Mouse (Mus musculus) embryonic facial prominence, embryonic 13.5 days (tissue): Measurements from ENCODE around the gene Naa20. TPM values are rescaled to one million over a fixed set of nuclear protein-coding genes. Genes with fewer than 3 reads are reported as not detected.

Source experiments
- ATAC-seq: fragments of 200-750 bp; cut with Nextera tagmentation; 2 replicates; pipeline ENCODE4 v1.8.0; 2017; ENCODE audit warnings: low read depth; ENCODE audit not compliant: insufficient number of reproducible peaks, insufficient read depth, low FRiP score, low TSS enrichment
- H3K27ac ChIP-seq: fragments of 300-500 bp; sonication (generic); 2 replicates; pipeline ENCODE4 v1.5.1; 2015; ENCODE audit warnings: moderate library complexity, mild to moderate bottlenecking, inconsistent platforms
- H3K27me3 ChIP-seq: fragments of 300-500 bp; sonication (generic); 2 replicates; pipeline ENCODE4 v1.6.1; 2015; ENCODE audit warnings: mild to moderate bottlenecking, inconsistent platforms
- H3K36me3 ChIP-seq: fragments of 300-500 bp; sonication (generic); 2 replicates; pipeline ENCODE4 v1.6.1; 2015; ENCODE audit warnings: mild to moderate bottlenecking, inconsistent platforms
- H3K4me1 ChIP-seq: fragments of 300-500 bp; sonication (generic); 2 replicates; pipeline ENCODE4 v1.6.1; 2015; ENCODE audit warnings: inconsistent platforms
- H3K4me2 ChIP-seq: fragments of 300-500 bp; sonication (generic); 2 replicates; pipeline ENCODE4 v1.6.1; 2015; ENCODE audit warnings: moderate library complexity, mild to moderate bottlenecking, inconsistent platforms
- H3K4me3 ChIP-seq: fragments of 300-500 bp; sonication (generic); 2 replicates; pipeline ENCODE4 v1.5.1; 2015; ENCODE audit warnings: mild to moderate bottlenecking, inconsistent platforms
- H3K9ac ChIP-seq: fragments of 300-500 bp; sonication (generic); 2 replicates; pipeline ENCODE4 v1.6.1; 2015; ENCODE audit warnings: mild to moderate bottlenecking, inconsistent platforms
- H3K9me3 ChIP-seq: fragments of 300-500 bp; sonication (generic); 2 replicates; pipeline ENCODE4 v1.6.1; 2016; ENCODE audit warnings: inconsistent platforms
- WGBS: fragments of 180-500 bp; shearing (Covaris S2); methylation state at CpG from one replicate; pipeline ENCODE4 v1.1.7; 2015; ENCODE audit warnings: mixed read lengths; 5-methylcytosine and 5-hydroxymethylcytosine counted together
- polyA plus RNA-seq: library from polyadenylated mRNA; unstranded; fragments of >200 nt; fragmentation: Nextera tagmentation; extraction: Ambion mirVana; gene quantifications from 2 replicates; pipeline ENCODE4 v1.2.1, GENCODE M21; 2015

Gene Naa20
- 168 and 193 TPM in 2 replicates for polyA plus RNA-seq

DNA sequence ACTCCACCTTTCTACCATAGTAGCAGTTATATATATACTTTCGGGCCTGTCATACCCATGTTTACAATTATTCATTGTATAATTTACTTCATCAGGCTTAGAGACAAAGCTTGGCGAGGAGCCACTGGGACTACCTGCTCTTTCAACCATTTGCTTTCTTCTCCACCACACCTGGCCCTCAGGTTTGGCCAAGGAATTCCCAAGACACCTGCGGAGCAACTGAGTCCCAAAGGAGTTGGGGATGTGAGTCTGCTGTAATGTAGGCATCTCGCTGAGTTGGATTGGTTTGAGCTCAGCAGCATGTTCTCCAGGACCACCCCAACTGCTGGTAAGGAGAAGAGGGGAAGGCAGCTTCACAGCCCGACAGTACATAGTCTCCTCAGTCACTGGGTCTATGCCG is at the start of gene Naa20:
Gene Naa20, plus strand, starts transcription at position 239 of the 400 bp plus-strand sequence.
- WGBS = 88% methylated on average over 6 of the region's 6 CpGs
- H3K27ac ChIP-seq = no peak within 1 kb of the TSS
- H3K4me2 ChIP-seq = peak within 1 kb of the TSS; percentile 70
- H3K27me3 ChIP-seq = no peaks in the 10 kb centered on the region
- peak within 1 kb of the TSS; percentile 99 for H3K4me3 ChIP-seq
- H3K4me1 ChIP-seq = peaks cover 20% of the 10 kb centered on the region
- no peaks in the 10 kb centered on the region for H3K9me3 ChIP-seq
- peaks cover 5% of the 10 kb centered on the region; the same call in 1 of the 2 replicates for H3K36me3 ChIP-seq
- no peak for ATAC-seq
- H3K9ac ChIP-seq = peak within 1 kb of the TSS; percentile 98

DNA sequence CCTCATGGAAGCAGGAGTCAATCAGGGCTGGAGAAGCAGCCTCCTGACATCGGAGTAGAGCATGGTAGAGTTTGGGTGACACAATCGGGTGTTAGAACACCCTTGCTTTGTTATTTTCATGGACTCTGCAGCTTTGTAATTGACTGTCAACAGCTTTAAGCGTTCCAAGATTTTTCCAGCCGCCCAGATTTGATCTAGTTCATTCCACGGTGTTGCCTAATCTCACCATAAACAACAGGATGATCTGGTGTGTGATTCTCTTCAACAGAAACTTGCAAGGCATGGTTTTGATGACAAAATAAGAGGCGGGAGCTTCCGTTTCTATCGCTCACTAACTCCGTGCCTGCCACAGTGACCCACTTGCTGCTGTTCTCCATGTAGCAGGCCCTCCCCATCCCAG is 46.1 kb upstream of the Naa20 start:
- Histone ChIP-seq H3K4me2 (no peak overlapping the region), H3K27ac (0 out of 2 replicates have a peak overlapping the region, but pooled peaks have one; percentile 28), H3K9ac (no peak overlapping the region), H3K9me3 (no peaks in the 10 kb centered on the region), H3K4me1 (peaks cover 43% of the 10 kb centered on the region), H3K27me3 (no peaks in the 10 kb centered on the region), H3K36me3 (no peaks in the 10 kb centered on the region), H3K4me3 (no peak overlapping the region)
- ATAC-seq = no peak
- WGBS = 81% methylated on average over 9 of the region's 9 CpGs

DNA sequence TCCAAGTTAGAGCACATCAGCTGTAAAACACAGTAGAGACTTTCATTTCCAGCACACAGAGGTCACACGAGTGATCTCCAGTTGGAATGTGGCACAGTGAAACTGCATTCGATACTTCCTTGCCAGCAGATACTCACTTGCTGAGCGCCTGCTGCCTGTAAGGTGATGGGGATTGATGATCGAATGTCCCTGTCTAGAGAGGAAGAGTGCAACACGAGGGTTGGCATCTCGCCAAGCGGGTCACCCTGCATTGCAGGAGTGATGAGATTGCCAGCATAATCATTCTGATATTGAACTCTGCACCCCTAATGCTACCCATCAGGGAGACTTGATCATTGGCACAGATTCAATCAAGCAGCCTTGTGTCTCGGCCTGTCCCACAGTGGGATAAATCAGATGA is 44.0 kb upstream of the Naa20 start:
- no peak overlapping the region for H3K9ac ChIP-seq

DNA sequence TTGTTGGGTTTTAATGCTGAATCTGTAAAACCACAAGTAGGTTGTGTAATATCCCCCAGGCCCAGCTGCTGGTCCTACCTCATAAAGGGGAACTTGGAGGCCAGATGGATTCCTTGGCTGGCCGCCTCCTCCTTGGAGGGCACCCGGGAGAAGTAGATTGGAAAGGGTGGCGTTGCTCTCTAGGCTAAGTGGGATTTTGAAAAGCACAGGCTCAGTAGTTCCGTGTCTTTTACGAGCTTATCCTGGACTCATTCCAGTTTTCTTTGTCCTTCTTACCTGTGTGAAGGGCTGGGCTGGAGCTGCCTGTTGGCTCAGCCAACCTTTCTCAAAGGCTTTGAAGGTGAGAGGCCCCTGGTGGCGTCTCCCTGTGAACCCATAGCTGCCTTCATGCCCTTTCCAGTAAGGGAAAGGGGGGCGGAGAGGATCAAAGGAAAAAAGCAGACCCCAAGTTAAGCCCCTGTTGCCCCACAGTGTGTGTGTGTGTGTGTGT is 42.4 kb upstream of the Naa20 start:
- Histone ChIP-seq H3K27me3 (no peaks in the 10 kb centered on the region), H3K9ac (peak overlapping the region; percentile 59), H3K4me3 (peak overlapping the region; percentile 59), H3K4me1 (peaks cover 61% of the 10 kb centered on the region), H3K9me3 (no peaks in the 10 kb centered on the region), H3K4me2 (peak overlapping the region; percentile 80), H3K27ac (peak overlapping the region; percentile 99), H3K36me3 (peaks cover 4% of the 10 kb centered on the region; the same call in 1 of the 2 replicates)
- 8% methylated on average over 7 of the region's 7 CpGs for WGBS
- peak; percentile 21 for ATAC-seq

More for the DNA sequence above, 44.0 kb upstream of the Naa20 start:
- no peak for ATAC-seq
- H3K4me1 ChIP-seq = peaks cover 44% of the 10 kb centered on the region
- H3K27ac ChIP-seq = no peak overlapping the region; the same call in 1 of the 2 replicates
- H3K4me3 ChIP-seq = no peak overlapping the region
- WGBS = 72% methylated on average over 8 of the region's 8 CpGs
- H3K27me3 ChIP-seq = no peaks in the 10 kb centered on the region
- H3K9me3 ChIP-seq = no peaks in the 10 kb centered on the region
- no peak overlapping the region for H3K4me2 ChIP-seq
- H3K36me3 ChIP-seq = no peaks in the 10 kb centered on the region

DNA sequence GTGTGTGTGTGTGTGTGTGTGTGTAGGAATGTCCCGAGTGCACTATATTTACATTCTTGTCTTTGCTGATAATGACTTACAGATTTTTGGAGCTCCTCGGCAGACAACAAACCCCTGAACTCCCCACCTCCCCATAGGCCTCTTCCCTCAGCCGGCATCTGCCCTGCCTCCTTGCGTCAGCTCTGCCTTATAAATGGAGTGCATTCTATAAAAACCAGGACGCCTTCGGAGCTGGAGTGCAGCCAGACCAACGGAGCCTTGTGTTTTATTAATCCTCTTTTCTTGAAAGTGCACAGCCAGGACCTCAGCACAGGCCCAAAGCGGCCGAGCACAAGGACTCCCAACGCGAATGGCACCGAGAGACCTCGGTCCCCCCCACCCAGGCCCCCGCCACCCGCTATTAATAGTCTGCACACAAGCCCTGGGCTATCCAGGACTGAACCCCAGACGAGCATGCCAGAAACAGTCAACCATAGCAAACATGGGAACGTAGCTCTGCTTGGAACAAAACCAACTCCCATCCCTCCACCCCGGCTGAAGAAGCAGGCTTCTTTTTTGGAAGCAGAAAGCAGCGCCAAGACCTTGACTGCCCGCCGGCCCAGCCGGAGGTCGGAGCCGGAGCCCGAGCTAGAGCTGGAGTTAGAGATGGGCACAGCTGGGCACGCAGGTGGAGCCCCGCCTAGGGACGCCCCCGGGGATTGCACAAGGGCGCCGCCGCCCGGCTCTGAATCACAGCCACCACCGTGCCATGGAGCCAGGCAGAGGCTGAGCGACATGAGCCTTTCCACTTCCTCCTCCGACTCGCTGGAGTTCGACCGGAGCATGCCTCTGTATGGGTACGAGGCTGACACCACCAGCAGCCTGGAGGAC is 41.7 kb upstream of the Naa20 start:
- ATAC-seq = peak; percentile 78
- Histone ChIP-seq H3K27ac (peak overlapping the region; percentile 99), H3K4me2 (peak overlapping the region; percentile 80), H3K27me3 (no peaks in the 10 kb centered on the region), H3K4me1 (peaks cover 61% of the 10 kb centered on the region), H3K9ac (peak overlapping the region; percentile 84), H3K9me3 (no peaks in the 10 kb centered on the region), H3K4me3 (peak overlapping the region; percentile 59), H3K36me3 (peaks cover 4% of the 10 kb centered on the region; the same call in 1 of the 2 replicates)
- 2% methylated on average over 40 of the region's 40 CpGs for WGBS

DNA sequence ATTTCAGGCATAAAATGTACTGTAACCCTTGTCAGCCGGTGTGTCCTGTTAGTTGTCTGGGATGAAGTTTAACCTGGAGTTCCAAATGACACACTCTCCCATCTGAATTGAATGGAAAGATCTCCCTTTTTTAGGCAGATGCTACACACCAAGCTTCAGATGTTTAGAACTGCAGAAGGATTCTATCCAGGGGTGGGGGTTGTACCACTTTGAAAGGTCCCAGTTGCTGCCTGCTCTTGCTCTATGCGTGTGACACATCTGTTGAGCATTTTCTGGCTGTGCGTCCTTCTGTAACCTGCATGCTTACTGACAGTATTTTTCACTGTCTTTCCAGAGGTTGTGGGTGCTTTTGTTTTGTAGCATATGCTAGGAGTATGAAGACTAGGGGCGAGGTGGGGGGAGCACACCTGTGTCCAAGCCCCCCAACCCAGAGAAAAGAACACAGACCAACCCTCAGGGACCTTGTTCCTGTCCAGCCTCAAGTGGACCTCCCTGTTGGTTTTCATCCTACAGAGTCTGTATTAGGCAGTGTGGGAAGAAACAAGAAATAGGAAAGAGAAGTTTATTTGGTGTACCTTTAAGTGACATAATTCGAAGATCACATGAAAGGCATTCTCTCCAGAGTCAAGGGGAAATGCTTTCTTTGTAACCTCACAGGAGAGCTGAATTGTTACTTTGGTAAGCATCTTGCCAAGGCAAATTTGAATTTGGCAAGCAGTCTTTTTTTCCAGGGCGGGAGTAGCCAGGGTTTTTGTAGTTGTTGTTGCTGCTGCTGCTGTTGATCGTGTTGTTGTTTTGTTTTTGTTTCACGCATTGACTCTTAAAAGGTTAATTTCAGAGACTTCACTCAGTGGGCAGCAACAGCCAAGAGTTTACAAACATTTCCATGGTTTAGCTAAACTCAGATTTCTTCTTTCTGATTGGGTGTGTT is 40.4 kb upstream of the Naa20 start:
- Histone ChIP-seq H3K4me1 (peaks cover 53% of the 10 kb centered on the region), H3K27me3 (no peaks in the 10 kb centered on the region), H3K9me3 (no peaks in the 10 kb centered on the region), H3K4me2 (peak overlapping the region; percentile 80), H3K27ac (peak overlapping the region; percentile 99), H3K36me3 (peaks cover 8% of the 10 kb centered on the region), H3K4me3 (peak overlapping the region; percentile 59), H3K9ac (peak overlapping the region; percentile 84)
- WGBS = 22% methylated on average over 8 of the region's 8 CpGs
- no peak for ATAC-seq

DNA sequence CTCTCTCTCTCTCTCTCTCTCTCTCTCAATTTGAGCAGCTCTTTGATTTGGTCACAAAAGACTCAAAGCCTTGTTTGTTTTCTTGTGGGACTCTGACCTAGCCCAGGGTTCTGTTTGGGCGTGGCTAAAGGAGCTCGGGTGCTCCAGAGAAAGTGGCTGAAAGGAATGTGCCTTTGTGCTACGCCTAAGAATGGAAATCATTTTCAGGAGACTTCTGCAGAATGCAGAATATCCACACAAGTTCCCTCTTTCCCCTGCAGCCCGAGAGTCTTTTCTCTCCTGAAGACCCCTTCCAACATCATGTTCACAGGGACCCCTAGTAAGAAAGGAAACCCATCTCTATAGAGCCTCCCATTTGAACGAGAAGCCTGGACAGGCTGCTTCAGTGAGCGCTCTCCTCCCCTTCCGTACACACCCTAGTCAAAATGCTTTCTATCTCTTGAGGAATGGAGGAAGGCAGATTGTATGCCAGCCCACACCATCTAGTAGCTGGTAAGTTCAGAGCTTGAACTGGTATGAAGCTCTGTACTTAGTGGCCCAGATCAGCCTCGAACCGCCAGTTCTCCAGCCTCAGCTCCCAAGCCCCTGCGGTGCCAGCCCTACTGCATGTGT is 39.6 kb upstream of the Naa20 start:
- H3K9ac ChIP-seq = peak overlapping the region; percentile 84
- peaks cover 16% of the 10 kb centered on the region for H3K36me3 ChIP-seq
- peak overlapping the region; percentile 99 for H3K27ac ChIP-seq
- peak overlapping the region; percentile 59 for H3K4me3 ChIP-seq
- no peak for ATAC-seq
- H3K27me3 ChIP-seq = no peaks in the 10 kb centered on the region
- H3K9me3 ChIP-seq = 0 out of 2 replicates have a peak, but pooled peaks cover 3% of the 10 kb centered on the region
- peak overlapping the region; percentile 80 for H3K4me2 ChIP-seq
- WGBS = 20% methylated on average over 10 of the region's 10 CpGs
- peaks cover 52% of the 10 kb centered on the region for H3K4me1 ChIP-seq

DNA sequence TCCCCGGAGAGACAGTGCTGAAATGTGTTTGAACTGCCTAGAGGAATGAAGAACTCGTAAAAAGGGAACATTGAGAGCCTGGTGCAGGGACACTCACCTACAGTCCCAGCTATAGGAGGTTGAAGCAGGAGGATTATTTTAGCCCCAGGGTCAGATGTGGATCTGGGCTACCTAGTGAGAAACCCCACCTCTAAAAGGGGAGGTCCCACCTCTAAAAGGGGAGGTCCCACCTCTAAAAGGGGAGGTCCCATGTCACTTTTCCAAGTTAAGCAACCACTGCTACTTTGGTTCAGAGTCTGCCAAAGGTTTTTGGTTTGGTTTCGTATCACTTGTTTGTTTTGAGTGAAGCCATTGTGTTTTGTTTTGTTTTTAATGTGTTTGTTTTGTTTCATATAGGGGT is 36.6 kb upstream of the Naa20 start:
- Histone ChIP-seq H3K27me3 (no peaks in the 10 kb centered on the region), H3K4me3 (no peak overlapping the region), H3K9me3 (0 out of 2 replicates have a peak, but pooled peaks cover 3% of the 10 kb centered on the region), H3K9ac (no peak overlapping the region), H3K4me1 (peaks cover 27% of the 10 kb centered on the region), H3K36me3 (peaks cover 45% of the 10 kb centered on the region), H3K4me2 (no peak overlapping the region), H3K27ac (no peak overlapping the region)
- WGBS = 89% methylated on average over 3 of the region's 3 CpGs
- no peak for ATAC-seq

DNA sequence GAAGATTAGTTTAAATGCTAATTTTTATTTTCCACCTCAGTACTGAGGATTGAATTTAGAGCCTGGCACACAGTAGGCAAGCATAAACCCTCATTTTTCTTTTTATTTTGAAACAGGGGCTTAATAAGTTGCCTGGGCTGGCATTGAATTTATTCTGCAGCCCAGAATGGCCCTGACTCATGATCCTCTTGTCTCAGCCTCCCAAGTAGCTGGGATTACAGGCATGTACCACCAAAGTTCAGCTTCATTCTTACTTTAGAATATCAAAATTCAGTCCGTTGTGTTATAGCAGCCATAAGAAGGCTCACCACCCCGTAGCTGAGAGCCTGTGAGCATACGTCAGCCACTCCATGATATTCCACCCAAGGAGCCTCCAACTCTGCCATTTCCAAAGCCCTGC is 35.7 kb upstream of the Naa20 start:
- Histone ChIP-seq H3K27me3 (no peaks in the 10 kb centered on the region), H3K27ac (no peak overlapping the region), H3K9ac (no peak overlapping the region), H3K4me3 (no peak overlapping the region), H3K4me1 (peaks cover 26% of the 10 kb centered on the region), H3K36me3 (peaks cover 45% of the 10 kb centered on the region), H3K4me2 (no peak overlapping the region), H3K9me3 (0 out of 2 replicates have a peak, but pooled peaks cover 3% of the 10 kb centered on the region)
- 80% methylated on average over 3 of the region's 3 CpGs for WGBS
- no peak for ATAC-seq

DNA sequence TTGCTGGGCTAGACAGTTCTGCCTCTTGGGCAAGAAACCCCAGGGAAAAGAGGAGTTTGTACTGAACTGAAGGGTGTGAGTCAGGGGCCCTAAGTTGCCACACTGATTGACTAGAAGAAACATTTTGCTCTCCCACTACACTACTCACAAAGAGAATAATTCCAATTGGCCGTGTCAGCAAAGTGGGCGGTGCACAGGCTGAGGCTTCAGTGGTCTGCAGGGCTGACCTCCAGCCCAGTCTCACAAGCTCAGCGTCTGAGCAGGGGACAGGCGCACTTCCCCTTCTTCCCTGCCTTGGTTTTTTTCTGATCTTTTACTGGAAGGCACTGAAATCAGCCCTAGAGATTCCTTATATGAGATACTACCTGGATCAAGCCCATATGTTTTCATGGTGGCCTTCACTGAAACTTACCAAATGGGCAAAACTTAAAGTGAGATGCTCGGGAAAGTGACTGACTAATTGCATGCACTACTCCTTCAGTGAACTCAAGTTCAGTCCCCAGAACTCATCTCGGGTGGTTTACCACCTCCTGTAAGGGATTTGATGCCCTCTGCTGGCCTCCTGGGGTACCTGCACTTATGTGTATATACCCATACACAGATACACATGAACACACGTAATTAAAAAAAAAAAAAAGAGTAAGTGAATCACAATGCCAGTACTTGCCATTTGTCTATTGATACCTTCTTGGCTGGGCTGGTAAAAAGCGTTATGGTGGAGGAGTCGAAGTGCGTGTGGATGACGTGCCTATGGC is 35.0 kb upstream of the Naa20 start:
- no peak overlapping the region for H3K4me2 ChIP-seq
- H3K36me3 ChIP-seq = peaks cover 48% of the 10 kb centered on the region
- no peaks in the 10 kb centered on the region for H3K27me3 ChIP-seq
- peaks cover 22% of the 10 kb centered on the region for H3K4me1 ChIP-seq
- WGBS = 94% methylated on average over 11 of the region's 11 CpGs
- ATAC-seq = no peak
- H3K9ac ChIP-seq = no peak overlapping the region
- no peak overlapping the region for H3K27ac ChIP-seq
- H3K4me3 ChIP-seq = no peak overlapping the region
- 0 out of 2 replicates have a peak, but pooled peaks cover 3% of the 10 kb centered on the region for H3K9me3 ChIP-seq
